Mouse (Mus musculus): ENCODE results near the gene Elf2. TPM values are rescaled to one million over a fixed set of nuclear protein-coding genes. Genes with fewer than 3 reads are reported as not detected.
A peak's percentile ranks its signal among the peaks of the same experiment; 100 is the strongest.
"Not testable (repeated sequence)": the region's sequence is repeated elsewhere in the genome, so short reads cannot be mapped to it uniquely, and the experiment has no call there.

Elf2 gene
- polyA plus RNA-seq, 1 experiment from 2014 or later, result 62.9 TPM

GRCm38 (mm10) chr3:51323006-51323405 lies 17.5 kb downstream of the Elf2 start:
- Histone ChIP-seq H3K36me3 (ENCODE audit: insufficient read depth, low read length) (peaks cover 3% of the 10 kb centered on the region; the same call in 1 of the 2 replicates), H3K4me3 (ENCODE audit: low read length) (no peak overlapping the region), H3K27ac (ENCODE audit: low read length) (no peak overlapping the region), H3K27me3 (ENCODE audit: insufficient read depth, low read length) (no peaks in the 10 kb centered on the region), H3K9me3 (ENCODE audit: low read length) (0 out of 2 replicates have a peak, but pooled peaks cover 4% of the 10 kb centered on the region), H3K9ac (replicated peaks; ENCODE audit: low read length) (no peak overlapping the region), H3K4me1 (ENCODE audit: insufficient read depth, low read length) (no peaks in the 10 kb centered on the region), H3K4me2 (replicated peaks; ENCODE audit: low read depth, low read length) (no peak overlapping the region)
- no peak for ATAC-seq (ENCODE audit: low FRiP score, low TSS enrichment)
- 95% methylated on average over 14 of the region's 14 CpGs for WGBS

GRCm38 (mm10) chr3:51322326-51322725 lies 18.1 kb downstream of the Elf2 start:
- no peak for ATAC-seq (ENCODE audit: low FRiP score, low TSS enrichment)

GRCm38 (mm10) chr3:51321141-51321540 lies 19.3 kb downstream of the Elf2 start:
- Histone ChIP-seq H3K27me3 (ENCODE audit: insufficient read depth, low read length) (no peaks in the 10 kb centered on the region), H3K4me3 (ENCODE audit: low read length) (no peak overlapping the region), H3K36me3 (ENCODE audit: insufficient read depth, low read length) (peaks cover 3% of the 10 kb centered on the region; the same call in 1 of the 2 replicates), H3K9me3 (ENCODE audit: low read length) (0 out of 2 replicates have a peak, but pooled peaks cover 4% of the 10 kb centered on the region), H3K27ac (ENCODE audit: low read length) (no peak overlapping the region), H3K4me2 (replicated peaks; ENCODE audit: low read depth, low read length) (no peak overlapping the region), H3K9ac (replicated peaks; ENCODE audit: low read length) (no peak overlapping the region), H3K4me1 (ENCODE audit: insufficient read depth, low read length) (no peaks in the 10 kb centered on the region)
- no peak for ATAC-seq (ENCODE audit: low FRiP score, low TSS enrichment)
- WGBS, result 67% methylated on average over 5 of the region's 5 CpGs

More at GRCm38 (mm10) chr3:51322326-51322725, 18.1 kb downstream of the Elf2 start:
- no peak overlapping the region for H3K4me2 ChIP-seq (replicated peaks; ENCODE audit: low read depth, low read length)
- no peaks in the 10 kb centered on the region for H3K27me3 ChIP-seq (ENCODE audit: insufficient read depth, low read length)
- H3K9me3 ChIP-seq (ENCODE audit: low read length), result 0 out of 2 replicates have a peak, but pooled peaks cover 4% of the 10 kb centered on the region
- no peaks in the 10 kb centered on the region for H3K4me1 ChIP-seq (ENCODE audit: insufficient read depth, low read length)
- H3K27ac ChIP-seq (ENCODE audit: low read length), result no peak overlapping the region
- peaks cover 3% of the 10 kb centered on the region; the same call in 1 of the 2 replicates for H3K36me3 ChIP-seq (ENCODE audit: insufficient read depth, low read length)
- 77% methylated on average over 7 of the region's 7 CpGs for WGBS
- H3K9ac ChIP-seq (replicated peaks; ENCODE audit: low read length), result no peak overlapping the region
- no peak overlapping the region for H3K4me3 ChIP-seq (ENCODE audit: low read length)

GRCm38 (mm10) chr3:51318053-51318452 lies 22.4 kb downstream of the Elf2 start:
- not testable (repeated sequence) for H3K4me3 ChIP-seq (ENCODE audit: low read length); H3K9ac ChIP-seq (replicated peaks; ENCODE audit: low read length); H3K27me3 ChIP-seq (ENCODE audit: insufficient read depth, low read length); H3K27ac ChIP-seq (ENCODE audit: low read length); ATAC-seq (ENCODE audit: low FRiP score, low TSS enrichment); H3K4me1 ChIP-seq (ENCODE audit: insufficient read depth, low read length); H3K36me3 ChIP-seq (ENCODE audit: insufficient read depth, low read length); H3K4me2 ChIP-seq (replicated peaks; ENCODE audit: low read depth, low read length); H3K9me3 ChIP-seq (ENCODE audit: low read length)
- 84% methylated on average over 3 of the region's 3 CpGs for WGBS

- WGBS, result 68% methylated on average over 10 of the region's 10 CpGs
- Histone ChIP-seq H3K4me3 (ENCODE audit: low read length) (no peak overlapping the region), H3K9ac (replicated peaks; ENCODE audit: low read length) (no peak overlapping the region), H3K27me3 (ENCODE audit: insufficient read depth, low read length) (no peaks in the 10 kb centered on the region), H3K4me2 (replicated peaks; ENCODE audit: low read depth, low read length) (no peak overlapping the region), H3K9me3 (ENCODE audit: low read length) (no peaks in the 10 kb centered on the region), H3K36me3 (ENCODE audit: insufficient read depth, low read length) (no peaks in the 10 kb centered on the region), H3K4me1 (ENCODE audit: insufficient read depth, low read length) (peaks cover under 1% of the 10 kb centered on the region; the same call in 1 of the 2 replicates), H3K27ac (ENCODE audit: low read length) (no peak overlapping the region)
- no peak for ATAC-seq (ENCODE audit: low FRiP score, low TSS enrichment)
Observed at GRCm38 (mm10) chr3:51316876-51317275, 23.6 kb downstream of the Elf2 start.

- H3K4me2 ChIP-seq (replicated peaks; ENCODE audit: low read depth, low read length), result no peak overlapping the region
- no peak overlapping the region for H3K9ac ChIP-seq (replicated peaks; ENCODE audit: low read length)
- H3K4me3 ChIP-seq (ENCODE audit: low read length), result no peak overlapping the region
- ATAC-seq (ENCODE audit: low FRiP score, low TSS enrichment), result no peak
- H3K36me3 ChIP-seq (ENCODE audit: insufficient read depth, low read length), result peaks cover 3% of the 10 kb centered on the region
- 28% methylated on average over 9 of the region's 9 CpGs for WGBS
- H3K27me3 ChIP-seq (ENCODE audit: insufficient read depth, low read length), result no peaks in the 10 kb centered on the region
- peaks cover 8% of the 10 kb centered on the region; the same call in 1 of the 2 replicates for H3K4me1 ChIP-seq (ENCODE audit: insufficient read depth, low read length)
- no peak overlapping the region for H3K27ac ChIP-seq (ENCODE audit: low read length)
- H3K9me3 ChIP-seq (ENCODE audit: low read length), result no peaks in the 10 kb centered on the region
Observed at GRCm38 (mm10) chr3:51311638-51312037, 28.8 kb downstream of the Elf2 start.

- H3K4me2 ChIP-seq (replicated peaks; ENCODE audit: low read depth, low read length), result no peak overlapping the region; the same call in 1 of the 2 replicates
- H3K9ac ChIP-seq (replicated peaks; ENCODE audit: low read length), result no peak overlapping the region
- 29% methylated on average over 6 of the region's 7 CpGs for WGBS
- H3K36me3 ChIP-seq (ENCODE audit: insufficient read depth, low read length), result peaks cover 3% of the 10 kb centered on the region
- peak; percentile 46; the same call in 1 of the 2 replicates for ATAC-seq (ENCODE audit: low FRiP score, low TSS enrichment)
- H3K4me1 ChIP-seq (ENCODE audit: insufficient read depth, low read length), result peaks cover 8% of the 10 kb centered on the region; the same call in 1 of the 2 replicates
- no peaks in the 10 kb centered on the region for H3K9me3 ChIP-seq (ENCODE audit: low read length)
- no peak overlapping the region for H3K27ac ChIP-seq (ENCODE audit: low read length)
- H3K4me3 ChIP-seq (ENCODE audit: low read length), result no peak overlapping the region
- no peaks in the 10 kb centered on the region for H3K27me3 ChIP-seq (ENCODE audit: insufficient read depth, low read length)
Observed at GRCm38 (mm10) chr3:51310098-51310497, 30.4 kb downstream of the Elf2 start.

GRCm38 (mm10) chr3:51306621-51307020 lies 33.8 kb downstream of the Elf2 start:
- ATAC-seq (ENCODE audit: low FRiP score, low TSS enrichment), result no peak
- H3K4me1 ChIP-seq (ENCODE audit: insufficient read depth, low read length), result peaks cover 4% of the 10 kb centered on the region; the same call in 1 of the 2 replicates
- no peak overlapping the region for H3K4me3 ChIP-seq (ENCODE audit: low read length)
- 75% methylated on average over 2 of the region's 2 CpGs for WGBS
- H3K27ac ChIP-seq (ENCODE audit: low read length), result no peak overlapping the region
- H3K9me3 ChIP-seq (ENCODE audit: low read length), result no peaks in the 10 kb centered on the region
- peaks cover 3% of the 10 kb centered on the region for H3K36me3 ChIP-seq (ENCODE audit: insufficient read depth, low read length)
- no peaks in the 10 kb centered on the region for H3K27me3 ChIP-seq (ENCODE audit: insufficient read depth, low read length)
- no peak overlapping the region for H3K4me2 ChIP-seq (replicated peaks; ENCODE audit: low read depth, low read length)
- H3K9ac ChIP-seq (replicated peaks; ENCODE audit: low read length), result no peak overlapping the region

- H3K4me3 ChIP-seq (ENCODE audit: low read length), result no peak overlapping the region
- WGBS, result 80% methylated on average over 8 of the region's 8 CpGs
- no peak overlapping the region for H3K4me2 ChIP-seq (replicated peaks; ENCODE audit: low read depth, low read length)
- H3K9me3 ChIP-seq (ENCODE audit: low read length), result no peaks in the 10 kb centered on the region
- H3K4me1 ChIP-seq (ENCODE audit: insufficient read depth, low read length), result peaks cover 4% of the 10 kb centered on the region; the same call in 1 of the 2 replicates
- H3K27ac ChIP-seq (ENCODE audit: low read length), result no peak overlapping the region
- no peak for ATAC-seq (ENCODE audit: low FRiP score, low TSS enrichment)
- no peak overlapping the region for H3K9ac ChIP-seq (replicated peaks; ENCODE audit: low read length)
- no peaks in the 10 kb centered on the region for H3K27me3 ChIP-seq (ENCODE audit: insufficient read depth, low read length)
- peaks cover 3% of the 10 kb centered on the region for H3K36me3 ChIP-seq (ENCODE audit: insufficient read depth, low read length)
Observed at GRCm38 (mm10) chr3:51305961-51306360, 34.5 kb downstream of the Elf2 start.

GRCm38 (mm10) chr3:51302971-51303476 lies 37.4 kb downstream of the Elf2 start:
- Histone ChIP-seq H3K27ac (ENCODE audit: low read length) (no peak overlapping the region), H3K27me3 (ENCODE audit: insufficient read depth, low read length) (no peaks in the 10 kb centered on the region)
- WGBS, result 83% methylated on average over 3 of the region's 3 CpGs

More at GRCm38 (mm10) chr3:51302971-51303476, 37.4 kb downstream of the Elf2 start:
- H3K9me3 ChIP-seq (ENCODE audit: low read length), result no peaks in the 10 kb centered on the region
- no peak overlapping the region for H3K4me3 ChIP-seq (ENCODE audit: low read length)
- no peak overlapping the region for H3K9ac ChIP-seq (replicated peaks; ENCODE audit: low read length)
- no peak for ATAC-seq (ENCODE audit: low FRiP score, low TSS enrichment)
- no peak overlapping the region for H3K4me2 ChIP-seq (replicated peaks; ENCODE audit: low read depth, low read length)
- peaks cover 3% of the 10 kb centered on the region for H3K36me3 ChIP-seq (ENCODE audit: insufficient read depth, low read length)
- H3K4me1 ChIP-seq (ENCODE audit: insufficient read depth, low read length), result no peaks in the 10 kb centered on the region

Measured in kidney, embryonic 16.5 days (tissue).